In the genomic region with DNA sequence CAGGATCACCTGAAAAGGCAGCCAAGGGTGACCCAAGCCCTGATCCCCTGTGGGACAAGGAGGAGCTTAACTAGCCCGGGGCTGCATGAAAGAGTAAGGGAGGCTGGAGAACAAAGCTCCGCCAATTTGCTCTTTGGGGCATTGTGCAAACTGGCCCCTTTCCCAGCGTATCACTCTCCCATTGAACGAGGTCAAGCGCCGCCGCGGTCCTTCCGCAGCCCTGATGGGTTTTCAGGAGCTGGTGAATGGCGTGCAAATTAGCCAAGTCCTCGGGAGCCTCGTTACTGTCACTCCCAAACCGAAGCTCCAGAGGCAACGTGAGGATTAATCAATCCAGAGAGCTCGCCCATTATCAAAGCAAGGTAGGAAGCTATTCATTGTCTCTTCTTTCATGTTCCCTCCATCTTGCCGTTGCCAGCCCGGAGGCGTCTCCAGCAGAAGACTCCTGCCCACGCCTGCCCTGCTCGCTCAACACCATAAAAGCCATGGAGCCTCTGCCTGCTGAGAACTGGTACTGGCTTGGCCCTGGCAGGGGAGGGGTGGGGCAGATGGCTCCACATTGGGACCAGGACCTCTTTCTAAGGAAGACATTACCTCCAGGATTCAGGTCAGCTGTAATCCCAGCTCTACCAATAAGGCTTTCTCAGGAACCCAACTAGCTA, we compare ENCODE assay signal across 9 mouse cellular contexts.
DNase-seq lines count a peak whose midpoint lies in the region; ATAC-seq and TF ChIP-seq lines count a peak whose summit lies in the region.
"Had no signal": no experiment of that assay in that cellular context is flagged by ENCODE, and none has a peak within 500 bp of the region (broad histone marks: within the 10 kb centered on the region; RNA-seq: fewer than 3 reads in every experiment).

No protein-coding gene starts in this region.

- H3K4me1 ChIP-seq in embryonic facial prominence, embryonic 14.5 days (ENCODE audit: control insufficient read depth, insufficient read depth, low read length), result peaks cover 15% of the 10 kb centered on the region
- peaks cover 18% of the 10 kb centered on the region for H3K4me1 ChIP-seq in neural tube, embryonic 14.5 days (ENCODE audit: control insufficient read depth, insufficient read depth, low read length)
- H3K4me1 ChIP-seq in lung, adult 2 months (ENCODE audit: control insufficient read depth, insufficient read depth, low read length), result no peaks in the 10 kb centered on the region
- H3K4me1 ChIP-seq: megakaryocyte, embryonic 14.5 days had no signal

- no peak for TF ChIP-seq POLR2A in brain, embryonic 14.5 days (IDR thresholded peaks at IDR 0.05; ENCODE audit: borderline replicate concordance, extremely low read depth, insufficient read depth, insufficient read length, poor library complexity, severe bottlenecking)
- no peak for TF ChIP-seq POLR2A in lung, adult 2 months (IDR thresholded peaks at IDR 0.05; ENCODE audit: borderline replicate concordance, extremely low read depth, low read depth, low read length)

- no peak overlapping the region for H3K27ac ChIP-seq in embryonic facial prominence, embryonic 14.5 days (replicated peaks; ENCODE audit: low read depth, low read length)
- H3K27ac ChIP-seq in neural tube, embryonic 14.5 days (ENCODE audit: low read depth, low read length), result no peak overlapping the region
- H3K27ac ChIP-seq: heart, adult 2 months had no signal

- no peak for ATAC-seq in embryonic facial prominence, embryonic 14.5 days (ENCODE audit: low read depth)
- no peak for ATAC-seq in neural tube, embryonic 14.5 days (ENCODE audit: low read depth)

- H3K4me3 ChIP-seq in embryonic facial prominence, embryonic 14.5 days (ENCODE audit: low read depth, low read length), result no peak overlapping the region
- no peak overlapping the region for H3K4me3 ChIP-seq in neural tube, embryonic 14.5 days (ENCODE audit: low read depth, low read length)
- no peak overlapping the region for H3K4me3 ChIP-seq in lung, adult 2 months (replicated peaks; ENCODE audit: extremely low read depth, low read depth, low read length)
- H3K4me3 ChIP-seq: heart, adult 2 months; megakaryocyte, embryonic 14.5 days had no signal

- H3K4me2 ChIP-seq in embryonic facial prominence, embryonic 14.5 days (ENCODE audit: low read depth, low read length), result 0 out of 2 replicates have a peak overlapping the region, but pooled peaks have one; percentile 23
- H3K4me2 ChIP-seq in neural tube, embryonic 14.5 days (ENCODE audit: low read depth, low read length), result peak overlapping the region; percentile 31; the same call in 1 of the 2 replicates

- WGBS in embryonic facial prominence, embryonic 14.5 days, result 15% methylated on average over 20 of the region's 20 CpGs
- 3% methylated on average over 20 of the region's 20 CpGs for WGBS in neural tube, embryonic 14.5 days
- 33% methylated on average over 20 of the region's 20 CpGs for WGBS in lung, adult 2 months

- no peaks in the 10 kb centered on the region for H3K9me3 ChIP-seq in embryonic facial prominence, embryonic 14.5 days (ENCODE audit: control insufficient read depth, low read length)
- H3K9me3 ChIP-seq in neural tube, embryonic 14.5 days (ENCODE audit: control insufficient read depth, low read length), result no peaks in the 10 kb centered on the region
- H3K9me3 ChIP-seq: megakaryocyte, embryonic 14.5 days had no signal

- no peaks in the 10 kb centered on the region for H3K36me3 ChIP-seq in embryonic facial prominence, embryonic 14.5 days (ENCODE audit: control insufficient read depth, insufficient read depth, low read length)
- no peaks in the 10 kb centered on the region for H3K36me3 ChIP-seq in neural tube, embryonic 14.5 days (ENCODE audit: control insufficient read depth, insufficient read depth, low read length)

- H3K9ac ChIP-seq in embryonic facial prominence, embryonic 14.5 days (ENCODE audit: low read depth, low read length), result no peak overlapping the region
- H3K9ac ChIP-seq in neural tube, embryonic 14.5 days (replicated peaks; ENCODE audit: low read depth, low read length), result no peak overlapping the region

- no peak for TF ChIP-seq CTCF in brain, embryonic 14.5 days (IDR thresholded peaks at IDR 0.05; ENCODE audit: borderline replicate concordance, extremely low read depth, insufficient read depth, insufficient read length)
- TF ChIP-seq CTCF in lung, adult 2 months (IDR thresholded peaks at IDR 0.05; ENCODE audit: insufficient read depth, low read length), result no peak

- H3K27me3 ChIP-seq in embryonic facial prominence, embryonic 14.5 days (replicated peaks; ENCODE audit: control insufficient read depth, insufficient read depth, low read length), result no peaks in the 10 kb centered on the region
- peaks cover 6% of the 10 kb centered on the region; the same call in 1 of the 2 replicates for H3K27me3 ChIP-seq in neural tube, embryonic 14.5 days (ENCODE audit: control insufficient read depth, insufficient read depth, low read length)

- peak; percentile 96 for DNase-seq in brain, embryonic 14.5 days (ENCODE audit: low read depth)
- DNase-seq in embryonic facial prominence, embryonic 14.5 days (ENCODE audit: low spot score), result peak; percentile 35
- peak; percentile 26 for DNase-seq in layer of hippocampus, adult 9-11 months
- no peak for DNase-seq in c-Kit-positive CD71-positive TER-119-positive erythroid progenitor cells, embryonic 14.5 days (ENCODE audit: low spot score)
- no peak for DNase-seq in spleen, adult 12 weeks (ENCODE audit: low spot score)
- no peak for DNase-seq in lung, adult 2 months

Comparison
In these comparisons a context has a peak if more than half of its experiments do, and no peak if none do; other contexts are left out.
1. DNase-seq: peak in brain, embryonic 14.5 days (single experiment), embryonic facial prominence, embryonic 14.5 days (single experiment) and layer of hippocampus, adult 9-11 months (single experiment); none in c-Kit-positive CD71-positive TER-119-positive erythroid progenitor cells, embryonic 14.5 days (single experiment), spleen, adult 12 weeks (single experiment) and lung, adult 2 months (single experiment).